Mouse (Mus musculus) embryonic facial prominence, embryonic 13.5 days (tissue): ENCODE data around the gene Sema4b. TPM values are rescaled to one million over a fixed set of nuclear protein-coding genes. Genes with fewer than 3 reads are reported as not detected.

Experiments
- ATAC-seq: fragments of 200-750 bp; cut with Nextera tagmentation; 2 replicates; pipeline ENCODE4 v1.8.0; 2017; ENCODE audit warnings: low read depth; ENCODE audit not compliant: insufficient number of reproducible peaks, insufficient read depth, low FRiP score, low TSS enrichment
- H3K27ac ChIP-seq: fragments of 300-500 bp; sonication (generic); 2 replicates; pipeline ENCODE4 v1.5.1; 2015; ENCODE audit warnings: moderate library complexity, mild to moderate bottlenecking, inconsistent platforms
- H3K27me3 ChIP-seq: fragments of 300-500 bp; sonication (generic); 2 replicates; pipeline ENCODE4 v1.6.1; 2015; ENCODE audit warnings: mild to moderate bottlenecking, inconsistent platforms
- H3K36me3 ChIP-seq: fragments of 300-500 bp; sonication (generic); 2 replicates; pipeline ENCODE4 v1.6.1; 2015; ENCODE audit warnings: mild to moderate bottlenecking, inconsistent platforms
- H3K4me1 ChIP-seq: fragments of 300-500 bp; sonication (generic); 2 replicates; pipeline ENCODE4 v1.6.1; 2015; ENCODE audit warnings: inconsistent platforms
- H3K4me2 ChIP-seq: fragments of 300-500 bp; sonication (generic); 2 replicates; pipeline ENCODE4 v1.6.1; 2015; ENCODE audit warnings: moderate library complexity, mild to moderate bottlenecking, inconsistent platforms
- H3K4me3 ChIP-seq: fragments of 300-500 bp; sonication (generic); 2 replicates; pipeline ENCODE4 v1.5.1; 2015; ENCODE audit warnings: mild to moderate bottlenecking, inconsistent platforms
- H3K9ac ChIP-seq: fragments of 300-500 bp; sonication (generic); 2 replicates; pipeline ENCODE4 v1.6.1; 2015; ENCODE audit warnings: mild to moderate bottlenecking, inconsistent platforms
- H3K9me3 ChIP-seq: fragments of 300-500 bp; sonication (generic); 2 replicates; pipeline ENCODE4 v1.6.1; 2016; ENCODE audit warnings: inconsistent platforms
- WGBS: fragments of 180-500 bp; shearing (Covaris S2); methylation state at CpG from one replicate; pipeline ENCODE4 v1.1.7; 2015; ENCODE audit warnings: mixed read lengths; 5-methylcytosine and 5-hydroxymethylcytosine counted together
- polyA plus RNA-seq: library from polyadenylated mRNA; unstranded; fragments of >200 nt; fragmentation: Nextera tagmentation; extraction: Ambion mirVana; gene quantifications from 2 replicates; pipeline ENCODE4 v1.2.1, GENCODE M21; 2015

The Sema4b gene
- 18.6 and 19.8 TPM in 2 replicates for polyA plus RNA-seq

- no peaks in the 10 kb centered on the region for H3K36me3 ChIP-seq
- H3K4me1 ChIP-seq: peaks cover 46% of the 10 kb centered on the region
- H3K9me3 ChIP-seq: no peaks in the 10 kb centered on the region
- peak within 1 kb of the TSS; percentile 89 for H3K4me2 ChIP-seq
- ATAC-seq: peak; percentile 72
- H3K27me3 ChIP-seq: no peaks in the 10 kb centered on the region
- H3K27ac ChIP-seq: peak within 1 kb of the TSS; percentile 51; the same call in 1 of the 2 replicates
- WGBS: under 1% methylated on average over 49 of the region's 51 CpGs
- H3K9ac ChIP-seq: peak within 1 kb of the TSS; percentile 76
- peak within 1 kb of the TSS; percentile 57 for H3K4me3 ChIP-seq
Measured at GRCm38 (mm10) chr7:80186531-80187296, at the start of gene Sema4b. TSS of gene Sema4b (plus strand) at chr7:80186841.

- Histone ChIP-seq H3K9me3 (peaks cover 13% of the 10 kb centered on the region), H3K27me3 (no peaks in the 10 kb centered on the region), H3K4me2 (no peak overlapping the region), H3K4me3 (no peak overlapping the region), H3K36me3 (no peaks in the 10 kb centered on the region), H3K4me1 (peaks cover 25% of the 10 kb centered on the region), H3K9ac (no peak overlapping the region), H3K27ac (no peak overlapping the region)
- WGBS: 74% methylated on average over 1 of the region's 1 CpGs
- no peak for ATAC-seq
Measured at GRCm38 (mm10) chr7:80138375-80138774, 48.3 kb upstream of the Sema4b start.

- Histone ChIP-seq H3K27ac (no peak overlapping the region), H3K36me3 (no peaks in the 10 kb centered on the region), H3K4me1 (peaks cover 19% of the 10 kb centered on the region), H3K4me3 (no peak overlapping the region), H3K9me3 (peaks cover 13% of the 10 kb centered on the region), H3K27me3 (no peaks in the 10 kb centered on the region), H3K4me2 (peak overlapping the region; percentile 12; the same call in 1 of the 2 replicates), H3K9ac (0 out of 2 replicates have a peak overlapping the region, but pooled peaks have one; percentile 37)
- WGBS: 16% methylated on average over 9 of the region's 9 CpGs
- peak; percentile 75; the same call in 1 of the 2 replicates for ATAC-seq
Measured at GRCm38 (mm10) chr7:80140815-80141214, 45.8 kb upstream of the Sema4b start.

- Histone ChIP-seq H3K9me3 (no peaks in the 10 kb centered on the region), H3K36me3 (no peaks in the 10 kb centered on the region), H3K9ac (peak overlapping the region; percentile 55; the same call in 1 of the 2 replicates), H3K4me1 (peaks cover 19% of the 10 kb centered on the region), H3K27ac (peak overlapping the region; percentile 75), H3K4me2 (peak overlapping the region; percentile 41), H3K4me3 (no peak overlapping the region), H3K27me3 (no peaks in the 10 kb centered on the region)
- 31% methylated on average over 22 of the region's 22 CpGs for WGBS
- ATAC-seq: no peak
Measured at GRCm38 (mm10) chr7:80143331-80144273, 43.0 kb upstream of the Sema4b start.

- peaks cover 28% of the 10 kb centered on the region for H3K4me1 ChIP-seq
- H3K4me2 ChIP-seq: no peak overlapping the region
- no peak overlapping the region for H3K4me3 ChIP-seq
- WGBS: 86% methylated on average over 7 of the region's 7 CpGs
- no peaks in the 10 kb centered on the region for H3K36me3 ChIP-seq
- no peak overlapping the region for H3K9ac ChIP-seq
- H3K9me3 ChIP-seq: no peaks in the 10 kb centered on the region
- no peak for ATAC-seq
- no peak overlapping the region for H3K27ac ChIP-seq
- H3K27me3 ChIP-seq: no peaks in the 10 kb centered on the region
Measured at GRCm38 (mm10) chr7:80144695-80145094, 41.9 kb upstream of the Sema4b start.

GRCm38 (mm10) chr7:80146077-80146476, 40.6 kb upstream of the Sema4b start:
- no peaks in the 10 kb centered on the region for H3K36me3 ChIP-seq
- WGBS: 83% methylated on average over 8 of the region's 8 CpGs
- H3K27ac ChIP-seq: no peak overlapping the region
- H3K4me2 ChIP-seq: no peak overlapping the region
- H3K4me1 ChIP-seq: peaks cover 27% of the 10 kb centered on the region
- no peak overlapping the region for H3K9ac ChIP-seq
- no peak for ATAC-seq
- no peaks in the 10 kb centered on the region for H3K27me3 ChIP-seq
- H3K4me3 ChIP-seq: no peak overlapping the region
- H3K9me3 ChIP-seq: no peaks in the 10 kb centered on the region

- Histone ChIP-seq H3K27me3 (no peaks in the 10 kb centered on the region), H3K27ac (peak overlapping the region; percentile 81), H3K4me1 (peaks cover 11% of the 10 kb centered on the region), H3K4me2 (peak overlapping the region; percentile 10), H3K4me3 (no peak overlapping the region), H3K36me3 (no peaks in the 10 kb centered on the region), H3K9me3 (no peaks in the 10 kb centered on the region), H3K9ac (no peak overlapping the region)
- ATAC-seq: 0 out of 2 replicates have a peak, but pooled peaks have one; percentile 43
- WGBS: 47% methylated on average over 9 of the region's 9 CpGs
Measured at GRCm38 (mm10) chr7:80149356-80149755, 37.3 kb upstream of the Sema4b start.

GRCm38 (mm10) chr7:80152152-80152551, 34.5 kb upstream of the Sema4b start:
- no peak overlapping the region for H3K27ac ChIP-seq
- no peaks in the 10 kb centered on the region for H3K36me3 ChIP-seq
- WGBS: 65% methylated on average over 6 of the region's 6 CpGs
- H3K4me2 ChIP-seq: no peak overlapping the region
- no peaks in the 10 kb centered on the region for H3K9me3 ChIP-seq
- ATAC-seq: no peak
- H3K4me3 ChIP-seq: no peak overlapping the region
- H3K9ac ChIP-seq: no peak overlapping the region
- H3K4me1 ChIP-seq: peaks cover 16% of the 10 kb centered on the region
- no peaks in the 10 kb centered on the region for H3K27me3 ChIP-seq

- no peak overlapping the region for H3K4me3 ChIP-seq
- H3K9me3 ChIP-seq: no peaks in the 10 kb centered on the region
- no peak for ATAC-seq
- no peak overlapping the region for H3K4me2 ChIP-seq
- H3K36me3 ChIP-seq: no peaks in the 10 kb centered on the region
- H3K27me3 ChIP-seq: no peaks in the 10 kb centered on the region
- no peak overlapping the region for H3K9ac ChIP-seq
- H3K4me1 ChIP-seq: peaks cover 16% of the 10 kb centered on the region
- H3K27ac ChIP-seq: no peak overlapping the region
- 93% methylated on average over 8 of the region's 8 CpGs for WGBS
Measured at GRCm38 (mm10) chr7:80152756-80153155, 33.9 kb upstream of the Sema4b start.

GRCm38 (mm10) chr7:80154689-80155088, 32.0 kb upstream of the Sema4b start:
- 61% methylated on average over 3 of the region's 3 CpGs for WGBS
- Histone ChIP-seq H3K4me3 (no peak overlapping the region), H3K9ac (no peak overlapping the region), H3K4me2 (no peak overlapping the region), H3K4me1 (peaks cover 6% of the 10 kb centered on the region), H3K36me3 (no peaks in the 10 kb centered on the region), H3K27ac (no peak overlapping the region), H3K27me3 (no peaks in the 10 kb centered on the region), H3K9me3 (no peaks in the 10 kb centered on the region)
- ATAC-seq: no peak

- no peak for ATAC-seq
- H3K27me3 ChIP-seq: no peaks in the 10 kb centered on the region
- no peaks in the 10 kb centered on the region for H3K36me3 ChIP-seq
- no peak overlapping the region for H3K4me3 ChIP-seq
- no peaks in the 10 kb centered on the region for H3K9me3 ChIP-seq
- H3K27ac ChIP-seq: no peak overlapping the region
- H3K9ac ChIP-seq: no peak overlapping the region
- peaks cover 13% of the 10 kb centered on the region for H3K4me1 ChIP-seq
- no peak overlapping the region for H3K4me2 ChIP-seq
- 47% methylated on average over 13 of the region's 13 CpGs for WGBS
Measured at GRCm38 (mm10) chr7:80156711-80157227, 29.9 kb upstream of the Sema4b start.
